Mouse (Mus musculus) limb, embryonic 13.5 days (tissue): ENCODE data around the gene Adgra3. TPM values are rescaled to one million over a fixed set of nuclear protein-coding genes. Genes with fewer than 3 reads are reported as not detected.
A peak's percentile ranks its signal among the peaks of the same experiment; 100 is the strongest.

ENCODE experiments used
- ATAC-seq: fragments of 200-750 bp; cut with Nextera tagmentation; 2 replicates; pipeline ENCODE4 v1.8.0; 2017; ENCODE audit warnings: low read depth, moderate number of reproducible peaks, moderate TSS enrichment; ENCODE audit not compliant: low FRiP score
- H3K27ac ChIP-seq: fragments of 300-500 bp; sonication (generic); 2 replicates; pipeline ENCODE4 v1.5.1; 2015; ENCODE audit warnings: inconsistent platforms, mild to moderate bottlenecking, moderate library complexity
- H3K27me3 ChIP-seq: fragments of 300-500 bp; sonication (generic); 2 replicates; pipeline ENCODE4 v1.6.1; 2015; ENCODE audit warnings: mild to moderate bottlenecking, inconsistent platforms
- H3K36me3 ChIP-seq: fragments of 300-500 bp; sonication (generic); 2 replicates; pipeline ENCODE4 v1.6.1; 2015; ENCODE audit warnings: inconsistent platforms, mild to moderate bottlenecking, moderate library complexity
- H3K4me1 ChIP-seq: fragments of 300-500 bp; sonication (generic); 2 replicates; pipeline ENCODE4 v1.6.1; 2015; ENCODE audit warnings: inconsistent platforms
- H3K4me2 ChIP-seq: fragments of 300-500 bp; sonication (generic); replicated peaks from 2 replicates; pipeline ENCODE4 v1.6.1; 2015; ENCODE audit warnings: inconsistent platforms, mild to moderate bottlenecking, moderate library complexity
- H3K4me3 ChIP-seq: fragments of 300-500 bp; sonication (generic); 2 replicates; pipeline ENCODE4 v1.5.1; 2015; ENCODE audit warnings: moderate library complexity, mild to moderate bottlenecking, inconsistent platforms
- H3K9ac ChIP-seq: fragments of 300-500 bp; sonication (generic); 2 replicates; pipeline ENCODE4 v1.6.1; 2015; ENCODE audit warnings: mild to moderate bottlenecking, inconsistent platforms
- H3K9me3 ChIP-seq: fragments of 300-500 bp; sonication (generic); 2 replicates; pipeline ENCODE4 v1.6.1; 2016; ENCODE audit warnings: inconsistent platforms
- WGBS: fragments of 180-500 bp; shearing (Covaris S2); methylation state at CpG from one replicate; pipeline ENCODE4 v1.1.7; 2015; 5-methylcytosine and 5-hydroxymethylcytosine counted together
- polyA plus RNA-seq: library from polyadenylated mRNA; unstranded; fragments of >200 nt; fragmentation: Nextera tagmentation; extraction: Ambion mirVana; gene quantifications from 2 replicates; pipeline ENCODE4 v1.2.1, GENCODE M21; 2015

Gene Adgra3
- polyA plus RNA-seq = 44.1 and 46.0 TPM in 2 replicates

GRCm38 (mm10) chr5:50058421-50059286 lies at the start of gene Adgra3:
TSS of gene Adgra3 (minus strand) at chr5:50059006.
- H3K4me3 ChIP-seq = peak within 1 kb of the TSS; percentile 95
- H3K27me3 ChIP-seq = no peaks in the 10 kb centered on the region
- H3K4me1 ChIP-seq = peaks cover 43% of the 10 kb centered on the region
- ATAC-seq = peak; percentile 90
- peak within 1 kb of the TSS; percentile 72 for H3K4me2 ChIP-seq
- 0 out of 2 replicates have a peak, but pooled peaks cover 4% of the 10 kb centered on the region for H3K36me3 ChIP-seq
- peak within 1 kb of the TSS; percentile 100 for H3K9ac ChIP-seq
- H3K9me3 ChIP-seq = no peaks in the 10 kb centered on the region
- WGBS = under 1% methylated on average over 84 of the region's 113 CpGs
- H3K27ac ChIP-seq = peak within 1 kb of the TSS; percentile 97

GRCm38 (mm10) chr5:50083441-50083840 lies 24.6 kb upstream of the Adgra3 start:
- no peak overlapping the region for H3K27ac ChIP-seq
- no peaks in the 10 kb centered on the region for H3K9me3 ChIP-seq
- no peak overlapping the region for H3K4me2 ChIP-seq
- 17% methylated on average over 1 of the region's 1 CpGs for WGBS
- no peaks in the 10 kb centered on the region for H3K27me3 ChIP-seq
- ATAC-seq = peak; percentile 54; the same call in 1 of the 2 replicates
- H3K4me1 ChIP-seq = 0 out of 2 replicates have a peak, but pooled peaks cover 4% of the 10 kb centered on the region
- H3K36me3 ChIP-seq = no peaks in the 10 kb centered on the region
- no peak overlapping the region for H3K9ac ChIP-seq
- H3K4me3 ChIP-seq = no peak overlapping the region

DNA sequence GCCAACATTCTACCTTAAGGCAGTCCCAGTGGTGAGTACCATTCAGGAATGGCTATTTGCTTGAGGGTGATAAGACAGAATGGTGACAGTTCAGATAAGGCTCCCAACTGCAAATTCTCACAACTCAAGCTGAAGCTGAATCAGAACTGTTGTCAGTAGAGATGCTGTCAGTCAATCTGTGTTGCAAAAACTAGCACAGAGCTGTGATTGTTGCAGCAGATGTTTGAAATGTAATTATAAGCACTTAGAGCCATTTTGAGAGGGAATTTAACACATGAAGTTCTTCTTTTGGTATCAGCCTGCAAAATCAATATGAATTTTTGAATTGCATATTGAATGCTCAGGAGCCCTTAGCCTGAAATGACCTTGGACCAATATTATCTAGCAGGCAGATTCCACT lies 15.4 kb upstream of the Adgra3 start:
- no peak for ATAC-seq
- no peak overlapping the region for H3K4me3 ChIP-seq
- no peaks in the 10 kb centered on the region for H3K27me3 ChIP-seq
- no peak overlapping the region for H3K9ac ChIP-seq
- no peaks in the 10 kb centered on the region for H3K9me3 ChIP-seq
- H3K4me2 ChIP-seq = no peak overlapping the region
- H3K27ac ChIP-seq = no peak overlapping the region
- no peaks in the 10 kb centered on the region for H3K4me1 ChIP-seq
- H3K36me3 ChIP-seq = no peaks in the 10 kb centered on the region

- no peak overlapping the region for H3K4me2 ChIP-seq
- WGBS = 88% methylated on average over 3 of the region's 3 CpGs
- no peaks in the 10 kb centered on the region for H3K9me3 ChIP-seq
- no peak overlapping the region for H3K27ac ChIP-seq
- no peak for ATAC-seq
- H3K4me1 ChIP-seq = peaks cover 6% of the 10 kb centered on the region
- no peak overlapping the region for H3K4me3 ChIP-seq
- H3K9ac ChIP-seq = no peak overlapping the region
- no peaks in the 10 kb centered on the region for H3K36me3 ChIP-seq
- H3K27me3 ChIP-seq = no peaks in the 10 kb centered on the region
Observed at GRCm38 (mm10) chr5:50064236-50064635, 5.4 kb upstream of the Adgra3 start.

DNA sequence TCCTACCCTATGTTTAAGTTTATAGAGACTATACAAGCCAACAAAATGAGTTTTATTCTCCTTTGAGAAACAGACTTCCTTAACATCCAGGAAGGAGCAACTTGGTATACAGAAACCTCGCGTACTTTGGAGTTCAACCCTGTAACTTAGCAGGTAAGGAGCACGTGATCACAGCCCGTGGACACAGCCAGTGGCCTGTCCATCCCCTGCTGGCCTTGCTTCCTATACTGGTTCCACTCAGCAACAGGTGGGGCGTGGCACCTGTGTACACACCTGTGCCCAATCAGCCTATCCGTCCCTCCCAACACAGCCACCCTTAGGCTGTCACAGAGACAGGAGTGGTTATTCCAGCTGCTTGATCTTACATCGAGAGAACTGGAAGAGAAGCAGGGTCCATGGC lies 780 bp upstream of the Adgra3 start:
- Histone ChIP-seq H3K27ac (peak overlapping the region; percentile 97; the same call in 1 of the 2 replicates), H3K36me3 (no peaks in the 10 kb centered on the region), H3K4me3 (peak overlapping the region; percentile 95), H3K27me3 (no peaks in the 10 kb centered on the region), H3K4me2 (peak overlapping the region; percentile 72), H3K9me3 (no peaks in the 10 kb centered on the region), H3K4me1 (peaks cover 34% of the 10 kb centered on the region), H3K9ac (no peak overlapping the region)
- no peak for ATAC-seq
- 72% methylated on average over 7 of the region's 7 CpGs for WGBS

GRCm38 (mm10) chr5:50057612-50058420 lies 990 bp downstream of the Adgra3 start:
- Histone ChIP-seq H3K9me3 (no peaks in the 10 kb centered on the region), H3K9ac (peak overlapping the region; percentile 100), H3K36me3 (0 out of 2 replicates have a peak, but pooled peaks cover 4% of the 10 kb centered on the region), H3K27me3 (no peaks in the 10 kb centered on the region), H3K4me1 (peaks cover 51% of the 10 kb centered on the region), H3K4me2 (peak overlapping the region; percentile 72), H3K4me3 (peak overlapping the region; percentile 95), H3K27ac (peak overlapping the region; percentile 97)
- peak; percentile 49 for ATAC-seq
- 1% methylated on average over 26 of the region's 26 CpGs for WGBS

- no peak overlapping the region for H3K4me3 ChIP-seq
- H3K9ac ChIP-seq = no peak overlapping the region
- ATAC-seq = no peak
- peaks cover 77% of the 10 kb centered on the region for H3K4me1 ChIP-seq
- H3K27ac ChIP-seq = no peak overlapping the region
- no peaks in the 10 kb centered on the region for H3K27me3 ChIP-seq
- no peak overlapping the region for H3K4me2 ChIP-seq
- WGBS = 82% methylated on average over 4 of the region's 4 CpGs
- no peaks in the 10 kb centered on the region for H3K9me3 ChIP-seq
- H3K36me3 ChIP-seq = peaks cover 12% of the 10 kb centered on the region
Observed at GRCm38 (mm10) chr5:50052456-50052855, 6.3 kb downstream of the Adgra3 start.

DNA sequence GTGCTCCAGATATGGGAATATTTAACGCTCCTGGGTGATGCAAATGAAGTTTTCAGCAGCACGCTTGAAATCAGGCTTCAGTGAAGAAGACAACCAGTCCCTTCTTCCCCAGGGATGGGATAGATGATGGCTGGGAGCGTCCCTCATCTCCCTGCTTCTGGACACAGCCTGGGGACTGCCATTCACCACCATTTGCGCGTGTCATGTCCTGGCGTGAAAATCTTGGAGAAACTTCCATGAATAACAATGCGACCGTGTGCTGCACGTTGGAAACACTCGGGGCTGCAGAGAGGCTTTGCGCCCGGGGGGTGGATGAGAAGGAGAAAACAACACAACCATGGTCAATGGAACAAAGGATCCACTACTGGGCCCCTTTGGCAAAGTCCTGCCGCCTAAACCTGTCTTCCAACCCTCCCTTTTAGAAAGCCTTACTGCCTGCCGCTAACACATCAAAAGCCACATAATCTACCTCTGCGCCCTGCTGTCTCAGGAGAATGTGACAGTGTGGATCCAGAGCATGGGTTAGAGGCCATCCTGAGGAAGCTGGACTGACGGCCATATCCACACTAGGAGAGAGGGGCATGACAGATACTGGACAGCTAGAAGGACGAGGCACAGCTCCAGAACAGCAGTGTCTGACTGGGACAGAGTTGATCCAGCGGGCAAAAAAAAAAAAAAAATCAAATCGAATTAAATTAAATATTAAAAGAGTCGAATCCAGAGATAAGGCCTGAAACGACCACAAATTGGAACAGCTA lies 8.0 kb downstream of the Adgra3 start:
- H3K4me1 ChIP-seq = peaks cover 61% of the 10 kb centered on the region
- no peak for ATAC-seq
- H3K27ac ChIP-seq = no peak overlapping the region
- WGBS = 81% methylated on average over 21 of the region's 21 CpGs
- no peaks in the 10 kb centered on the region for H3K27me3 ChIP-seq
- H3K36me3 ChIP-seq = peaks cover 15% of the 10 kb centered on the region
- H3K9ac ChIP-seq = no peak overlapping the region
- H3K4me2 ChIP-seq = no peak overlapping the region
- no peak overlapping the region for H3K4me3 ChIP-seq
- no peaks in the 10 kb centered on the region for H3K9me3 ChIP-seq

GRCm38 (mm10) chr5:50050037-50050436 lies 8.8 kb downstream of the Adgra3 start:
- Histone ChIP-seq H3K9ac (no peak overlapping the region), H3K9me3 (no peaks in the 10 kb centered on the region), H3K4me3 (no peak overlapping the region), H3K4me2 (no peak overlapping the region), H3K36me3 (peaks cover 15% of the 10 kb centered on the region), H3K27me3 (no peaks in the 10 kb centered on the region), H3K27ac (0 out of 2 replicates have a peak overlapping the region, but pooled peaks have one; percentile 63), H3K4me1 (peaks cover 56% of the 10 kb centered on the region)
- 26% methylated on average over 3 of the region's 3 CpGs for WGBS
- peak; percentile 56 for ATAC-seq

DNA sequence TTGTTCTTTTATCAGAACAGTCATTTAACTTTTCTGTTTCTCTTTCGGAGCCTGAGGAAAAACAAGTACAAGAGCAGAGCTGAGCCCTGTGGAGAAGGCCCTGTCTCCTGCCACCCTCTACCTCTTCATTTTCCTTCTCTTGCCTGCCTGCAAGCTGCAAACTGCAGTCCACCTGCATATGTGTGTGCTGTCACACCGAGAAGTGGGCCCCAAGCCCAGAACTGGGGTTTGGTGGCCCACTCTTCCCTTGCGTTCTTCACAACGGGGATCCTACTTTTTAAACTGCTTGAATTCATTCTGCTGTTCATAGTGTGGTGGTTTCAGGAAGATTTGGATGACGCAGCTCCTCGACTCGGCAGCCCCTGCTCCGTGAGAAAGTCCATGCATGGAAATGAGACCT lies 9.3 kb downstream of the Adgra3 start:
- H3K4me3 ChIP-seq = no peak overlapping the region
- peak overlapping the region; percentile 63; the same call in 1 of the 2 replicates for H3K27ac ChIP-seq
- peaks cover 56% of the 10 kb centered on the region for H3K4me1 ChIP-seq
- ATAC-seq = no peak; the same call in 1 of the 2 replicates
- no peak overlapping the region for H3K9ac ChIP-seq
- H3K9me3 ChIP-seq = no peaks in the 10 kb centered on the region
- H3K36me3 ChIP-seq = peaks cover 15% of the 10 kb centered on the region
- H3K27me3 ChIP-seq = no peaks in the 10 kb centered on the region
- 54% methylated on average over 8 of the region's 8 CpGs for WGBS
- no peak overlapping the region for H3K4me2 ChIP-seq

GRCm38 (mm10) chr5:50048960-50049359 lies 9.8 kb downstream of the Adgra3 start:
- Histone ChIP-seq H3K9me3 (no peaks in the 10 kb centered on the region), H3K27me3 (no peaks in the 10 kb centered on the region), H3K4me3 (no peak overlapping the region), H3K36me3 (peaks cover 12% of the 10 kb centered on the region), H3K4me2 (no peak overlapping the region), H3K4me1 (peaks cover 50% of the 10 kb centered on the region), H3K9ac (no peak overlapping the region), H3K27ac (no peak overlapping the region)
- WGBS = 74% methylated on average over 7 of the region's 7 CpGs
- no peak for ATAC-seq
